Mouse (Mus musculus) cerebellum, adult 2 months (tissue): ENCODE measurements around the gene Meis2.

Experiments
- CTCF ChIP-seq: fragments of 200-500 bp; IDR thresholded peaks from 2 replicates; pipeline ENCODE4 v1.5.1; 2011; ENCODE audit warnings: low read depth, mild to moderate bottlenecking, control low read depth, low read length, moderate library complexity, borderline replicate concordance; ENCODE audit not compliant: insufficient read depth
- POLR2A ChIP-seq: fragments of 200-500 bp; IDR thresholded peaks from 2 replicates; pipeline ENCODE4 v1.6.1; 2011; ENCODE audit warnings: low read length, control low read depth, borderline replicate concordance; ENCODE audit not compliant: insufficient read depth

DNA sequence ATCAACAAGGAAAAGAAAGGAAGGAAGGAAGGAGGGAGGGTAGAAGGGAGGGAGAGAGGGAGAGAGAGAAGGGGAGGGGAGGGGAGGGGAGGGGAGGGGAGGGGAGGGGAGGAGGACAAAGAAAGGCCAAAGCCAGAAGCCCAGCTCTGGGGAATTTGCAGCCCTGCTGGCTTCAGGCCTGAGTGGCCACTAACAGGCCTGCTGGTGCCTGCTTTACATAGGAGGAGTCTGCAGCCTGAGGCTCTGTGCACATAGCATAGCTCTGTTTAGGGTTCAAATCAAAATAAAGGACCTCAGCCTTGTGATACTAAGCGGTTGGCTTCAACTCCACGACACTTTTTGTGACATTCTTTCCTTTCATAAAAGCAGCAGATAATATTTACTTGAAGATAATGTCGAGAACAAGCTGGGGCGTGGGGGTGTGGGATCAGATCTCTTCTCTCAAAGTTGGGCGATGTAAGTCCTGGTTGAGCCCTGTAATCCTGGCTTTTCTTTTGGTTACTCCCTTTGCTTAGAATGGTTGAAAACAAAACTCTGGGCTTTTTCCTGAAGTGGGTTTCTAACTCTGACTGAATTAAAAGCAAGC, 37.9 kb upstream of the Meis2 start:
- TF ChIP-seq POLR2A (no peak), CTCF (no peak)
